Mouse (Mus musculus) embryonic facial prominence, embryonic 13.5 days (tissue): ENCODE measurements around the gene Wfdc8. TPM values are rescaled to one million over a fixed set of nuclear protein-coding genes. Genes with fewer than 3 reads are reported as not detected.

ENCODE experiments used
- ATAC-seq: fragments of 200-750 bp; cut with Nextera tagmentation; 2 replicates; pipeline ENCODE4 v1.8.0; 2017; ENCODE audit warnings: low read depth; ENCODE audit not compliant: insufficient number of reproducible peaks, insufficient read depth, low FRiP score, low TSS enrichment
- H3K27ac ChIP-seq: fragments of 300-500 bp; sonication (generic); 2 replicates; pipeline ENCODE4 v1.5.1; 2015; ENCODE audit warnings: moderate library complexity, mild to moderate bottlenecking, inconsistent platforms
- H3K27me3 ChIP-seq: fragments of 300-500 bp; sonication (generic); 2 replicates; pipeline ENCODE4 v1.6.1; 2015; ENCODE audit warnings: mild to moderate bottlenecking, inconsistent platforms
- H3K36me3 ChIP-seq: fragments of 300-500 bp; sonication (generic); 2 replicates; pipeline ENCODE4 v1.6.1; 2015; ENCODE audit warnings: mild to moderate bottlenecking, inconsistent platforms
- H3K4me1 ChIP-seq: fragments of 300-500 bp; sonication (generic); 2 replicates; pipeline ENCODE4 v1.6.1; 2015; ENCODE audit warnings: inconsistent platforms
- H3K4me2 ChIP-seq: fragments of 300-500 bp; sonication (generic); 2 replicates; pipeline ENCODE4 v1.6.1; 2015; ENCODE audit warnings: moderate library complexity, mild to moderate bottlenecking, inconsistent platforms
- H3K4me3 ChIP-seq: fragments of 300-500 bp; sonication (generic); 2 replicates; pipeline ENCODE4 v1.5.1; 2015; ENCODE audit warnings: mild to moderate bottlenecking, inconsistent platforms
- H3K9ac ChIP-seq: fragments of 300-500 bp; sonication (generic); 2 replicates; pipeline ENCODE4 v1.6.1; 2015; ENCODE audit warnings: mild to moderate bottlenecking, inconsistent platforms
- H3K9me3 ChIP-seq: fragments of 300-500 bp; sonication (generic); 2 replicates; pipeline ENCODE4 v1.6.1; 2016; ENCODE audit warnings: inconsistent platforms
- WGBS: fragments of 180-500 bp; shearing (Covaris S2); methylation state at CpG from one replicate; pipeline ENCODE4 v1.1.7; 2015; ENCODE audit warnings: mixed read lengths; 5-methylcytosine and 5-hydroxymethylcytosine counted together
- polyA plus RNA-seq: library from polyadenylated mRNA; unstranded; fragments of >200 nt; fragmentation: Nextera tagmentation; extraction: Ambion mirVana; gene quantifications from 2 replicates; pipeline ENCODE4 v1.2.1, GENCODE M21; 2015

Gene Wfdc8
- polyA plus RNA-seq, 1 experiment from 2014 or later = not detected

DNA sequence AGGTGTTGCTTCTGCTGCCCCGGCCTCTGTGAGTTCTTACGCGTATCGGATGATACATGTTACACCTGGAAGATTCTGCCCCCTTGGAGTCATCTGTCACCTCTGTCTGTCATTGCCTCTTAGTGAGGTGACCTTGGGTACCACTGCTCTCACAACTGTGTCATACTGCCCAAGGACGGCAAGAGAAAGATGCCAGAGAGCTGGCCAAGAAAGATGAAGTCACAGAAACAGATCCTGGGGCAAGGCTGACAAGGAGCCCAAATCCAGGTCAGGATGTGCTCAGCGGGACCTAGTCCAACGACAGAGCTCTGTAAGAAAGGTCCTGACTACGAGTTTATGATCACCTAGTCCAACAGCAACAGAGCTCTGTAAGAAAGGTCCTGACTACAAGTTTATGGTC, 53.3 kb downstream of the Wfdc8 start:
- Histone ChIP-seq H3K4me3 (no peak overlapping the region), H3K9ac (no peak overlapping the region), H3K27ac (no peak overlapping the region), H3K4me2 (no peak overlapping the region), H3K9me3 (no peaks in the 10 kb centered on the region), H3K4me1 (peaks cover 23% of the 10 kb centered on the region), H3K36me3 (no peaks in the 10 kb centered on the region), H3K27me3 (peaks cover 5% of the 10 kb centered on the region; the same call in 1 of the 2 replicates)
- 89% methylated on average over 8 of the region's 8 CpGs for WGBS
- ATAC-seq = no peak

DNA sequence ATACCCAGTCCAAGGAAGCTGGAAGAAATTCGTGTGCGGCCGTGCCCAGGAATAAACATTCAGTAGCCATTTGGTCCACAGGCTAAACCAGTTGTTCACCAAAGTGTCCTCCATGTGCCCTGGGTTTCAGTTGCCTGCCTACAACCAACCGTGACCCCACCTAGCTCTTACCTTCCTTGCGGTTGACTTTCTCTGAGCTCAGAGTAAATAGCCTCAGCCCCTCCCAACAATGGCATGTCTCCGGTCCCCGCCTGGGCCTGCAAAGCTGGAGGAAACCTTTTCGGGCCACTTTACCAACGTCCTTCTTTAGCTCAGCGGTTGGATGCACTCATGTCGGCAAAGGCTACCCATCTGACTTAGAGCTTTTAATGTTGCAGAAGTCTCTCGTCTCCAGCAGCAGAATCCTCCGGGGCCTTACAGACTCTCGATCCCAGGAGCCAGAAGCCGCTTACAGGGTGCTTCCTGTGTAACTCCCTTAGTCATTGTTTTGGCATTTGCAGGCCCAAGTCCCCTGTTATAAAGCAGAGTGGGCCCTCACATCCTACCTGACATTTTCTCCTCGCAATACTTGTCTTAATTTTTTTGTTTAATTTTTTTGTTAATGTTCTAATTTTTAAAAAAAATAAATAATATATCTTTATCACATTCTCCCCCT, 54.3 kb downstream of the Wfdc8 start:
- no peak overlapping the region for H3K4me2 ChIP-seq
- H3K27me3 ChIP-seq = peaks cover 5% of the 10 kb centered on the region; the same call in 1 of the 2 replicates
- no peak overlapping the region for H3K4me3 ChIP-seq
- H3K9me3 ChIP-seq = no peaks in the 10 kb centered on the region
- no peak overlapping the region for H3K9ac ChIP-seq
- no peak for ATAC-seq
- H3K36me3 ChIP-seq = no peaks in the 10 kb centered on the region
- H3K27ac ChIP-seq = no peak overlapping the region
- WGBS = 38% methylated on average over 16 of the region's 16 CpGs
- peaks cover 20% of the 10 kb centered on the region for H3K4me1 ChIP-seq

DNA sequence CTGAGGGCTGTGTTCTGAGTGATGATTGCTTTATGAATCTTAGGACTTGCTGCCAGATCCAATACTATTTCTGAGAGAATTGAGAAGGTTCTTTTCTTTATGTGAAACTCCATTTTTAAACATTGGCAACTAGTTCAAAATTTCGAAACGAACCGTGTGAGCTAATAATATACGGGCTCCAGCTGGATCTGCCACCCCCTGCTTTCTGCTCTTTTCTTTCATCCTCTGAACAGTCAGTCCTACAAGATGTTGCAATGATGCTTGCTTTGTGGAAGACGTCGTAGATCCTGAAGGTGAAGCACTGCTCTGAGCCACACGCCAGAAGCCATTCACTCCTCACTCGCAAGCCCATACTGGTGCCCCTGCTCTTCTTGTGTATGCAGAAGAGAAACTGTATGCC, 55.0 kb downstream of the Wfdc8 start:
- ATAC-seq = no peak
- peaks cover 20% of the 10 kb centered on the region for H3K4me1 ChIP-seq
- H3K27me3 ChIP-seq = peaks cover 5% of the 10 kb centered on the region; the same call in 1 of the 2 replicates
- H3K27ac ChIP-seq = no peak overlapping the region
- H3K9me3 ChIP-seq = no peaks in the 10 kb centered on the region
- no peaks in the 10 kb centered on the region for H3K36me3 ChIP-seq
- H3K4me2 ChIP-seq = no peak overlapping the region
- no peak overlapping the region for H3K9ac ChIP-seq
- WGBS = 76% methylated on average over 8 of the region's 8 CpGs
- H3K4me3 ChIP-seq = no peak overlapping the region

GRCm38 (mm10) chr2:164551502-164551901, 61.9 kb downstream of the Wfdc8 start:
- no peaks in the 10 kb centered on the region for H3K27me3 ChIP-seq
- H3K4me3 ChIP-seq = no peak overlapping the region
- no peaks in the 10 kb centered on the region for H3K9me3 ChIP-seq
- peaks cover 8% of the 10 kb centered on the region for H3K4me1 ChIP-seq
- ATAC-seq = no peak
- no peak overlapping the region for H3K9ac ChIP-seq
- no peak overlapping the region for H3K4me2 ChIP-seq
- H3K36me3 ChIP-seq = no peaks in the 10 kb centered on the region
- WGBS = 86% methylated on average over 9 of the region's 9 CpGs
- H3K27ac ChIP-seq = no peak overlapping the region

DNA sequence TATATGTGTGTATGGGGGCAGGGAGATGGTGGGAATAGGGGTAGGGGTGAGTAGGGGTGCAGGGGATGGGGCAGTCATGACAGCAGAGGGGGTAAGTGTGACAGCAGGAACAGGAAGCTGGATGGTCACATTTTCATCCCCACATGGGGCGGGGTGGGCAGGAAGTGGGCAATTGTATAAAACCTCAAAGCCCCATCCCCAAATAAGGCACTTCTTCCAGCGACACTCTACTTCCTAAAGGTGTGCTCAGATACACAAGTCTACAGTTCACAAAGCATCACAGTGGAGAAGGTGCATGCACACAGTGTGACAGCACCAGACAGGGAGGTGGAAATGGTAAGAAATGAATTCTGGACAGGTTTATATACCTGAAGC, 62.5 kb downstream of the Wfdc8 start:
- no peak overlapping the region for H3K4me2 ChIP-seq
- 84% methylated on average over 2 of the region's 2 CpGs for whole genome bisulfite sequencing
- H3K27me3 ChIP-seq = no peaks in the 10 kb centered on the region
- H3K4me1 ChIP-seq = peaks cover 8% of the 10 kb centered on the region
- H3K4me3 ChIP-seq = no peak overlapping the region
- no peaks in the 10 kb centered on the region for H3K9me3 ChIP-seq
- H3K36me3 ChIP-seq = no peaks in the 10 kb centered on the region
- H3K27ac ChIP-seq = no peak overlapping the region
- no peak for ATAC-seq
- 0 out of 2 replicates have a peak overlapping the region, but pooled peaks have one; percentile 54 for H3K9ac ChIP-seq

DNA sequence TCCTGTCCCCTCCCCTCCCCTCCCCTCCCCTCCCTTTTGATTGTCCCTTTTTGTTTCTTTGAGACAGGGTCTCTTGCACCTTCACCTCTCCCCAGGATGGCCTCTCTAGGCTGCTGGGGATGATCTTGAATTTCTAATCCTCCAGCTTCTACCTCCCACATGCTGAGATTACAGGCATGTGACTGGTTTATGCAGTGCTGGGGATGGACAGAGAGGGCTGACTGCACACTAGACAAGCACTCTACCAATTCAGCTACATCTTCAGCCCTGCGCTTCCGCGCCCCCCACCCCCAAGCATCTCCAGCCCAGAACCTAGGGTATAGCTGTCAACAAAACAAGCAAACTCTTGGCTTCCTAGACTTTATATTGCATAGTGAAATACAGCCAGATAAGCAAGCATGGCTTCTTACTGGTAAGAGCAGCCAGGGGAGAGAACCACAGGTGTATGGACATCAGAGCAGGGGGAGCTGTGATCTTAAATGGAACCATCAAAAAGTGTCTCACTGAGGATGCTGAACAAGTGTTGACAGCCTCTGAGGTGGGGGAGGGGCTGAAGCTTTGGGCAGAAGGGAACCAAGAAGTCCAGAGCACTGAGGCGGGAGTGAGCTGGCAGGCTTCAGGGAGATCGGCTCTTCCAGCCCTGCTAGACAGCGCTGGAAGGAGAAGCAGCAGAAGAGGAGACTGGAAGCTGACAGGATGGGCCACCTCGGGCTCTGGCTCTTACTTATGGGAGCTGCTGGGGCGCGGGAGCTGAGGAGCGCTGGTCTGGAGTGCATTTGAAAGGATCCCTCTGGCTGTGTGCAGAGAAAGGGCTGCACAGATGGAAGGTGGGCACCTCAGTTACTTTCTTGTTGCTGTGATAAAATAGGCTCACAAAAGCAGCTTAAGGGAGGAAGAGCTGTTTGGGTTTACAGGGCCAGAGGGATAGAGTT, 63.2 kb downstream of the Wfdc8 start:
- 17% methylated on average over 10 of the region's 10 CpGs for WGBS
- Histone ChIP-seq H3K4me2 (peak overlapping the region; percentile 12; the same call in 1 of the 2 replicates), H3K9ac (peak overlapping the region; percentile 54; the same call in 1 of the 2 replicates), H3K27ac (no peak overlapping the region), H3K4me1 (peaks cover 8% of the 10 kb centered on the region), H3K9me3 (no peaks in the 10 kb centered on the region), H3K27me3 (no peaks in the 10 kb centered on the region), H3K4me3 (no peak overlapping the region), H3K36me3 (no peaks in the 10 kb centered on the region)
- no peak for ATAC-seq

- Histone ChIP-seq H3K27ac (no peak overlapping the region), H3K9ac (no peak overlapping the region), H3K36me3 (no peaks in the 10 kb centered on the region), H3K4me2 (no peak overlapping the region), H3K9me3 (no peaks in the 10 kb centered on the region), H3K4me1 (peaks cover 12% of the 10 kb centered on the region), H3K27me3 (no peaks in the 10 kb centered on the region), H3K4me3 (no peak overlapping the region)
- ATAC-seq = no peak
- 49% methylated on average over 4 of the region's 4 CpGs for WGBS
Measured at GRCm38 (mm10) chr2:164549338-164549737, 64.1 kb downstream of the Wfdc8 start.

Other genes with a start within 250 kb of the Wfdc8 start
- 2.2 and 2.7 TPM in 2 replicates for gene Slpi, start 224.5 kb downstream of the Wfdc8 start, polyA plus RNA-seq
- gene Rbpjl, start 210.5 kb downstream of the Wfdc8 start, polyA plus RNA-seq = 0.59 and 1.0 TPM in 2 replicates
- gene Matn4, start 208.5 kb downstream of the Wfdc8 start, polyA plus RNA-seq = 66.0 and 105 TPM in 2 replicates
- gene Sdc4, start 169.7 kb downstream of the Wfdc8 start, polyA plus RNA-seq = 81.5 and 87.8 TPM in 2 replicates
- 56.0 and 65.9 TPM in 2 replicates for gene Sys1, start 156.7 kb downstream of the Wfdc8 start, polyA plus RNA-seq
- 7.7 and 8.3 TPM in 2 replicates for gene Gm20458, start 152.7 kb downstream of the Wfdc8 start, polyA plus RNA-seq
- not detected in 2 replicates for gene Trp53tg5, start 139.9 kb downstream of the Wfdc8 start, polyA plus RNA-seq
- 2.1 and 3.0 TPM in 2 replicates for gene Dbndd2, start 127.5 kb downstream of the Wfdc8 start, polyA plus RNA-seq
- gene Pigt, start 116.1 kb downstream of the Wfdc8 start, polyA plus RNA-seq = 49.6 and 52.6 TPM in 2 replicates
- gene Wfdc2, start 51.2 kb downstream of the Wfdc8 start, polyA plus RNA-seq = 46.5 and 53.4 TPM in 2 replicates
- gene Spint3, start 40.2 kb downstream of the Wfdc8 start, polyA plus RNA-seq = not detected in 2 replicates
- 0.80 TPM in 1 of 2 replicates, not detected in the other for gene Wfdc6a, start 28.2 kb downstream of the Wfdc8 start, polyA plus RNA-seq
- not detected in 2 replicates for gene Eppin, start 20.0 kb downstream of the Wfdc8 start, polyA plus RNA-seq
- not detected in 2 replicates for gene Wfdc6b, start 104 bp downstream of the Wfdc8 start, polyA plus RNA-seq
- gene Wfdc16, start 25.2 kb upstream of the Wfdc8 start, polyA plus RNA-seq = not detected in 2 replicates
- 0.89 TPM in 1 of 2 replicates, not detected in the other for gene Wfdc10, start 42.4 kb upstream of the Wfdc8 start, polyA plus RNA-seq
- gene Wfdc9, start 43.0 kb upstream of the Wfdc8 start, polyA plus RNA-seq = not detected in 2 replicates
- gene Wfdc11, start 60.5 kb upstream of the Wfdc8 start, polyA plus RNA-seq = not detected in 2 replicates
- gene Wfdc13, start 71.5 kb upstream of the Wfdc8 start, polyA plus RNA-seq = not detected in 2 replicates
- not detected in 2 replicates for gene Spint4, start 84.9 kb upstream of the Wfdc8 start, polyA plus RNA-seq
- not detected in 2 replicates for gene Spint5, start 101.7 kb upstream of the Wfdc8 start, polyA plus RNA-seq
- 0.58 and 0.93 TPM in 2 replicates for gene Wfdc3, start 132.3 kb upstream of the Wfdc8 start, polyA plus RNA-seq
- gene Dnttip1, start 132.4 kb upstream of the Wfdc8 start, polyA plus RNA-seq = 79.6 and 83.1 TPM in 2 replicates
- gene Ube2c, start 156.3 kb upstream of the Wfdc8 start, polyA plus RNA-seq = 410 and 448 TPM in 2 replicates
- gene Tnnc2, start 166.3 kb upstream of the Wfdc8 start, polyA plus RNA-seq = 16.7 and 17.2 TPM in 2 replicates
- 23.4 and 25.0 TPM in 2 replicates for gene Snx21, start 172.2 kb upstream of the Wfdc8 start, polyA plus RNA-seq
- 18.4 and 19.5 TPM in 2 replicates for gene Acot8, start 191.3 kb upstream of the Wfdc8 start, polyA plus RNA-seq
- 7.0 and 7.9 TPM in 2 replicates for gene Zswim3, start 191.5 kb upstream of the Wfdc8 start, polyA plus RNA-seq
- gene Zswim1, start 209.1 kb upstream of the Wfdc8 start, polyA plus RNA-seq = 17.7 and 20.3 TPM in 2 replicates
- gene Spata25, start 214.9 kb upstream of the Wfdc8 start, polyA plus RNA-seq = not detected in 2 replicates
- gene Ctsa, start 219.2 kb upstream of the Wfdc8 start, polyA plus RNA-seq = 129 and 139 TPM in 2 replicates
- gene Neurl2, start 219.8 kb upstream of the Wfdc8 start, polyA plus RNA-seq = 8.4 and 9.0 TPM in 2 replicates
- 67.4 and 69.8 TPM in 2 replicates for gene Pltp, start 244.1 kb upstream of the Wfdc8 start, polyA plus RNA-seq